Mouse (Mus musculus): ENCODE measurements around the gene Nid2.

Gene Nid2

DNA sequence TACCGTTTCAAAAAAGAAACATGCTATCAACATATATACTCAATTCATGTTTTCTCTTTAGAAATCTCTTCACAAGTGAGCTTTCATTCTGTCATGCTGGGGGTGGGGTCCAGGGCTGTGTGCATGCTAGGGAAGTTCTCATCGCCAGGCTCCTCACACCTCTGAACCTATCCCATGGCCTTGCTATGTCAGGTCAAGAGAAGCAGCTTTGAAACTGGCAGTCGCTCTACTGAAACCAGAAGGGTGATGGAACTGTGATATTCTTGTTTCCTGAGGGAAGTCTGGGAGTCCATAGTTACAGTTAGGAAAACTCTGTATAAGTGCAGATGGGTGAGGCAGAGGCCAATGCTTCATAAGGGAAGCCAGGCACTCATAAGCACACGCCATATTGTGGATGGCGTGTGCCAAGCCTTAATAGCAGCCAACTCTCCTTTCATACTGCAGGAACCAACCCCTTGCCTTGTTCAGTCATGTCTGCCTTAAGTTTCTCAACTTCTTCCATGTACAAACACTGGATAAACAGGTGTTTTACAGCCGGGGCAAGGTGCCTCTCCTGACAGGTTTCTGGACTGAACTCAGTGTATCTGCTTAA lies 10.8 kb upstream of the Nid2 start:
- intact Hi-C loops (cut with DNase I): no loop called here

DNA sequence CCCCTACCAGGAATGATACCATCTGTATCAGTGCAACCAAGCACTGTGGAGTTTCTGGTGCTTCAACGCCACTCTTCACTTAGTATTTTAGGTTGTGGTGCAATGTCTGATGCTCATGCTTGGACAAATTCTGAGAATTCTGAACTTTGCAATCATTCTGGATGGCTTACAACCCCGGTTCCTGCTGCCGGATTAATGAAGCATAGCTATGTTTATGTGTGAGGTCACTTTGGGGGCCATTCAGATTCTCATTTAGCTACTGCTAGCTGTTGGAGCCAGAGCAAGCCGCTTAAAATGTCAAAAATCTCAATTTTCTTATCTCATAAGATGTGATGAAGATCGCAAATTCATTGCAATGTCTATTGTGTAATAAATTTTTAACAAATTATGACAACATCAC lies 6.2 kb upstream of the Nid2 start:
- intact Hi-C loops (cut with DNase I): no loop called here

DNA sequence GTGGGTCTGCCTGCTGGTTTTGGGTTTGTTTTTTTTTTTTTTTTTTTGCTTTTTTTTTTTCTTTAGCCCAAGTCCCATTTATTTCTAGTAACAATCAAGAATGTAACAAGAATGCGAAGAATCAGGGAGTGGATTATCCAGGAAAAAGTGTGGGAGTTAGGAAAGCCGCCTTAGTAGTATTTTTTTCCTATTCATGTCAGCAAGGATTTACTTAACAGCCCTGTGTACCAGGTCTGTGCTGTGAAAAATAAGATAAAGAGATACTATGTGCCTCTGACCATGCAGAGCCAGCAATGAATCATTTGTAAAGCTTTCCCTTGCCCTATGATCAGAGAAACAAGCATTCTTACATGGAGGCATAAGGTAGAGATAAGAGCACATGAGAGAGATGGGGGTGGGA lies 4.8 kb upstream of the Nid2 start:
- intact Hi-C loops (cut with DNase I): no loop called here

DNA sequence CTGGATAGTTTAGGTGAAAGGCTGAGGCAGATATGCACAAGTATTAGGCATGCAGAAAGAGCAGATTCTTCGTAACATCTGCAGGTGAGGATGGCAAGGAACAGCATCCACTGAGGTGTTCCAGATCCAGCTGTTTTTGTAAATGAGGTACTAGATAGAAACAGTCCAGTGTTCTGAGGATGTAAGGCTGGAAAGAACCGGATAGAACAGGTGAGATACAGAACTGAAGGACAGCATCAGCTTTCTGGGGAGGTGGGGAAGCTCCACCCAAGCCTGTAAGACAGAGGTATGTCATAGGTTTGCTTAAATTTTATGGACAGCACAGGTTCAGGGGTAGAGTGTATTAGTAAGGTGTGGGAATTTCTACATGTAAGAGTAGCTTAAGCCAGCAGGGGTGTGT lies 4.3 kb upstream of the Nid2 start:
- intact Hi-C loops (cut with DNase I): no loop called here

DNA sequence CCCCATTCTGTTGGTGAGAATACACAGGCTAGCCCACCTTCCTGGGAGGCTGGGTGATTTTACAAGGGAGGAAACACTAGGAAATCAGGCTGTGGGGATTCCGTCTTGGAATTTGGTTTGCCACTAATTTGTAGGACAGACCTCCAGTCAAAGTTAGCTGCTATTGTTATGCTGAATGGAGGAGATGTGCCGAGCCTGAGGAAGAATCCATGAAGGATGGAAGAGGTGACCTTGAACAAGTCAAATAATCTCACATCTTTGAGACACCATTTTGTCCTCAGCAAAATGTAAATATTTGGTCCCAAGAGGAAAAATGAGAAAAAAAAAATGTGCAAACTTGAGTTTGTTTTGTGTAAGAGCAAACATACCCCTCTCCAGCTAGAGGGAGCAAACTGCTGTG lies 1.3 kb upstream of the Nid2 start:
- intact Hi-C loops (cut with DNase I): loop anchor here (5.0 to 10.0 kb wide), 2 partner anchors 42 to 65 kb away; no protein-coding TSS in a partner anchor

DNA sequence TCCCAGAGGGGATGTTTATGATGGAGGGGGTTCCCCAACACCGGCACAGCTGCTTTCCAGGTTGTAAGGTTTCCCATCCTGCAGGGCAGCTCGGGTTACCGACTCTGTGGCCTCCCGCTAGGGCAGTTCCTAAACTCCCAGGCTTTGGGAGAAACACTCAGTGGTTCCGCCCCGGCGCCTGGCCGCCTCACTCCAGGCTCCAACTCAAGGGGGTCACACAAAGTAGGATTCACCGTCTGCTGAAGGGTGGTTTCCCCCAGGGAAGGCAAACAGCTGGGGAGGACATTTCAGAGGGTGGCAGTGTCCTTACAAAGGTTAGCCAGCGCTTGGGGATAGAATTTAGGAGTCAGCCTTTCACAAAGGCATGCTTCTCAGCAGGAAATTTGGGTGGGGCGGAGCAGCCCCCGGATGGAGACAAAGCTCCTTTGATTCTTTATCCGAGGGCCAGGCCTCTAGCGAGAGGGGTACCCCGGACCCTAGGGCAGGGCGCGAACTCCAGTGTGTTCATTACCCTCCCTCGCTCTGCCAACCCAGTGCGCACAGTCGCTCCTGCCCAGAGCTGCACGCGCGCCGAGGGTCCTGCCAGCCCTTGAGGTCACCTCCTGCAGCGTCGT lies 547 bp upstream of the Nid2 start:
- intact Hi-C loops (cut with DNase I): loop anchor here (5.0 to 10.0 kb wide), 2 partner anchors 43 to 64 kb away; no protein-coding TSS in a partner anchor

DNA sequence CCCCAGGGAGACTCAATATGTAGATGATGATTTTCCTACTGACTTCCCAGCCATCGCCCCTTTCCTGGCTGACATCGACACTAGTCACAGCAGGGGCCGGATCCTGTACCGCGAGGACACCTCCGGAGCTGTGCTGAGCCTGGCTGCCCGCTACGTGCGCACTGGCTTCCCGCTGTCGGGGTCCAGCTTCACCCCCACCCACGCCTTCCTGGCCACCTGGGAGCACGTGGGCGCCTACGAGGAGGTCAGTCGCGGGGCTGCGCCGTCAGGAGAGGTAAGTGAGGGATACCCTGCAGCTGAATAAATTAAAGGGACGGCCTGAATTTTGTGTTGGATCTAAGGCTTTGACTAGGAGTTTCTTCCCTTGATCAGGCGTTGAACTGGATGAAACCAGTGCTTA lies 1.2 kb downstream of the Nid2 start:
- intact Hi-C loops (cut with DNase I): loop anchor here (5.0 to 10.0 kb wide), 2 partner anchors 45 to 63 kb away; no protein-coding TSS in a partner anchor

DNA sequence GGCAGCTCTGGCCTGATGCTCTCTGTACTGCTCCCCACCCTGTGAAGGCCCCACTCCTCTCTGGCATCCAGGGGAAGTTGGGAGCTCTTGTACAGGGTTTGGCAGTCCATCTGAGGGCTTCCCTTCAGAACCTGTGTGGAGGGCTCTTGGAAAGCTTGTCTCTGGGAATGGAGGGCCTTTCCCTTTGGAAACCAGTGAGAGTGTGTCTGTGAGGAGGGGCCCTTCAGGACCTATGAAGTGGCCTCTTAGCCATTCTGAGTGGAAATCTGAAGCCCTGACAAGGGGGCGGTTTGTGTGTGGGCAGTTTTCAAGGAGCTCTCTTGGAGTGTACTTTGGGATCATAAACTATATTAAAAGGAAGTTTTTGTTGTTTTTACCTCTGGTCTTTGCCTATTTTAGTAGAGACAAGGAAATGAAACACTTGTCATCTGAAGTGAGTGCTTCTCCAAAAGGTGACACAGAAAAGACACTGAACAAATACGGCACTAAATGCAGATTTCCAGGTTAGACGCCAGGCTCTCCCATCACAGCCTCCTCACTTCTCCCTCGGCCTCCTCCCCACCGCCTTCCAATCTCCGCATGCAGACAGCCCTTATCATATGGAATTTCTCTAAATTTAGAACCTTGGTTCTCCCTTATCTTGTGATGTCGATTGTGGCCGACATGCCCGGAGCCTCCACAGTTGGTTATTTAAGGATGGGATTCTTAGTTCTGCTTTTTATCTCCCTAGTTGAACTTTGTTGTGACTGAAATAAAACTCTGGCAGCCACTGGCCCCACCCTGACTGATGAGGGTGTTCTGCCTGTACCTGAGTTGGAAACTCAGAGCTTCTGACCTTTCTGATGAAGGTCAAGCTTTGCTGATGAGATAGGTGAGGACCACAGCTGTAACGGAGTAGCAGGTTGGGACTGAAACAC lies 8.5 kb downstream of the Nid2 start:
- intact Hi-C loops (cut with DNase I): loop anchor here (10.0 kb wide), 1 partner anchor 55 kb away; no protein-coding TSS in a partner anchor

DNA sequence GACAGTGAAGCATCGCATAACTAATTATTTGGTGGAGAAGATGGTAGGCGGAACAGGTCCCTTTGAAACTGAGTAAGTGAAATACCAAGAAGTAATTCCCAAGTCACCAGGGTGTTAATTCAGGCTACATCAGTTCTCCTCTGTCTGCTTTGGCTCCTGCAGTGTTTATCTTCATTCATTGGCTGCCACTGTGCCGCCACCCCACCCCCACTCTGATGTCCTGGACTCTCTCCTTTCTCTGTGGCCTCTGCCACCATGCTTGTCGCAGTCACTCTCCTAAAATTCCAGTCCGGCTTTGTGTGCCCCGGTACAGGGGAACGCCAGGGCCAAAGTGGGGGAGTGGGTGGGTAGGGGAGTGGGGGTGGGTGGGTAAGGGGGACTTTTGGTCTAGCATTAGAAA lies 9.7 kb downstream of the Nid2 start:
- intact Hi-C loops (cut with DNase I): no loop called here

DNA sequence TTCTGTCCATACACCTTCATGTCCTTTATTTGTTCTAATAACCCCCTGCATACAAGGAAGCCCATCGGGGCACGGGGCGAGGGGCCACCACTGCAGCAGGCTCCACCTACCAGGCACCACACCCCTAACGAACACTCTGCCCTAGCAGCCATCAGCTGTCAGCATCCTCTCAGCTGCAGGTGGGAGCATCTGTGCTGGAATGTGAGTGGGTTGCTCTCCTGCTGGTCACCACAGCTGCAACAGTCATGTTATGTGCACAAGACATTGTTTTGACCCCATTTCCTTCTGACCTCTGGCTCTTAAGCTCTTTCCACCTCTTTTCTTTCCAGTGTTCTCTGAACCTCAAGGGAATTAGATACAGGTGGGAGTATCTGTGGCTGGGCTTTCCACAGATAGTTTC lies 10.9 kb downstream of the Nid2 start:
- intact Hi-C loops (cut with DNase I): no loop called here

DNA sequence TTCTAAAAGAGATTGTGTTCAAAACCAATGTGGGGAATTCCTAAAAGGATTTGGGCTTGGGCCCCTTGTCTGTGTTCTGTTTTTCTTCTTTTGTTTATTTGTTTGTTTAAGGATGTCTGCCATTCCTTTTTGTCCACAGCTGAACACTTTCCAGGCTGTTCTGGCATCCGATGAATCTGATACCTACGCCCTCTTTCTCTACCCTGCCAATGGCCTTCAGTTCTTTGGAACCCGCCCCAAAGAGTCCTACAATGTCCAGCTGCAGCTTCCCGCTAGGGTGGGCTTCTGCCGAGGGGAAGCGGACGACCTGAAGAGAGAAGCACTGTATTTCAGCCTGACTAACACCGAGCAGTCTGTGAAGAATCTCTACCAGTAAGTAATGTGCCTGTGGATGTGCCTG lies 12.5 kb downstream of the Nid2 start:
- intact Hi-C loops (cut with DNase I): no loop called here

DNA sequence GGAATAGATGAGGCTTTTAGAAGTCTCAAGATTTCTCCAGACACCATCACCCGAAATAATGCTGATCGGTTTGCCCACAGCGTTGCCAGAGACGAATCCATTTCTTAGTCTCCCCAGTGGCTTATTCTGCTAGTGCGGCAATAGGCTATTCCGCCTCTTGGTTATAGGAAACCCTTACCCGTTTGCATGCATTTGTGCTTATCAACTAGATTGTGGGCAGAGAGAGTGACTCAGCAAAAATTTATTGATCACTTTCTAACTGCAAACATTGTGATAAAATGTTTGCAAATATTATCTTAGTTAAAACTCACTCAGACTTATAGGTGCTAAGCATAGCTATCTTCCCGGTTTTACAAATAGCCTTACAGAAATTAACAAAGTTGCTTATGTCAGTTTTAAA lies 13.3 kb downstream of the Nid2 start:
- intact Hi-C loops (cut with DNase I): no loop called here

DNA sequence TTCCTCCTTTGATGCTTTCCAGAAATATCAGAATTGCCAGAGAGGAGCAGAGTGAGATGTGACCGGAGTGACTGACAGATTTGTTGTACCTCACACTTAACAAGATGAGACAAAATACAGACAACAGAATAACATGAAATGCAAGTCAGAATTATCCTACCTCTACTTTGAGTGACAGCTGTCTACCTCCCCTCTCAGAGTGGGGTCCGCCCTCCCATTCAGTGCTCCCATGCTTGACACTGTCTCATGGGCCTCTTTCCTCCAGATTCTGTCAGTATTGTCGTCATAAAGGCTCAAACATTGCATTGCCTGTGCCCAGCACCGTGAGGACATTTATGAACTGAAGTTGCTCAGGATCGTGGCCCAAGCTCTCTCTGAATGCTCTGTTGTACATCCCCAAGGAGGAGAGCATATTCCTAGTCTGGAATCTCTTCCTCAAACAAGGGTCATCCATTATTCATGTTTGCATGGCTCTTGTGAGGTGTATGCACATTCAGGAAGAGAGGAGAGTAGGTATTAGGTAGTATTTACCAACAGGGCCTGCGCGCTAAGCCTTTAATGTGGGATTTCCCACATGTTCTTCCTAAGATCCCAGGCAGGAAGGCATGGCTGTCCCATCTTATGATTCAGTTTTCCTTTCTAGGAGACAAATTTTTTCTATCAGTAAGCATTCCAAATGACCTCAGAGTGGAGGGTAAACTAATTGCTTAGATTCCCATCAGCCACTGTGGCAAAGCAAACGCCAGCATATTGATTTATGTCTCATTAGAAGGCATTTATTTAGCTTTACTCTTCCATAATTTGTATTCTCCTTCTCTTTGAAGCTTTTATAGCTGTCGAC lies 14.7 kb downstream of the Nid2 start:
- intact Hi-C loops (cut with DNase I): no loop called here

DNA sequence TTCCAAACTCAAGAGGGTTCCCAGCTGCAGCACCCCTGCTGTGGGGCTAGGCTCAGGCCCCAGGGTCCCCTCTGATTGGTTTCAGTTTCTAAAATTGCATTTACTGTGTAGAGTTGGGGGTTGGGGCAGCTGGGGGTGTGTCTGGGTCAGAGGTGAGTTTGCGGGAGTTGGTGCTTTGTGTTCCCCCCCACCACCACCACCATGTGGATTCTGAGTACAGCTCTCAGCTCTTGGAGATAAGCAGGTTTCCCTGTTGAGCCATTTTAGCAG lies 15.2 kb downstream of the Nid2 start:
- intact Hi-C loops (cut with DNase I): no loop called here

DNA sequence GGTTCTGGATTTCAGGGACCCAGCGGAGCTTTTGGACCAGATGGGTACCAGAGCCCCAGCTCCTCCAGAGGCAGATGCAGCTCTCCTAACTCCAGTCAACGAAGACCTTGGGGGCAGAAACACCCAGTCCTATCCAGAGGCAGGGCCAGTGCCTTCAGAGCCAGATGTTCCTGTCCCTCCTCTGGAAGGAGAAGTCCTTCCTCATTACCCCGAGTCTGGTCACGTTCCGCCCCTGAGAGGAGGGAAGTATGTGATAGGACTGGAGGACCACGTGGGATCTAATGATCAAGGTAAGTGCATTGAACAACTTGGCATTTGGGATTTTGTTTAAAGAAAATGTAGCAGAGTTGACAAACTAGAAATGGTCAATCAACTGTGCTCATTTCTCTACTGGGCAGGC lies 17.6 kb downstream of the Nid2 start:
- intact Hi-C loops (cut with DNase I): no loop called here

DNA sequence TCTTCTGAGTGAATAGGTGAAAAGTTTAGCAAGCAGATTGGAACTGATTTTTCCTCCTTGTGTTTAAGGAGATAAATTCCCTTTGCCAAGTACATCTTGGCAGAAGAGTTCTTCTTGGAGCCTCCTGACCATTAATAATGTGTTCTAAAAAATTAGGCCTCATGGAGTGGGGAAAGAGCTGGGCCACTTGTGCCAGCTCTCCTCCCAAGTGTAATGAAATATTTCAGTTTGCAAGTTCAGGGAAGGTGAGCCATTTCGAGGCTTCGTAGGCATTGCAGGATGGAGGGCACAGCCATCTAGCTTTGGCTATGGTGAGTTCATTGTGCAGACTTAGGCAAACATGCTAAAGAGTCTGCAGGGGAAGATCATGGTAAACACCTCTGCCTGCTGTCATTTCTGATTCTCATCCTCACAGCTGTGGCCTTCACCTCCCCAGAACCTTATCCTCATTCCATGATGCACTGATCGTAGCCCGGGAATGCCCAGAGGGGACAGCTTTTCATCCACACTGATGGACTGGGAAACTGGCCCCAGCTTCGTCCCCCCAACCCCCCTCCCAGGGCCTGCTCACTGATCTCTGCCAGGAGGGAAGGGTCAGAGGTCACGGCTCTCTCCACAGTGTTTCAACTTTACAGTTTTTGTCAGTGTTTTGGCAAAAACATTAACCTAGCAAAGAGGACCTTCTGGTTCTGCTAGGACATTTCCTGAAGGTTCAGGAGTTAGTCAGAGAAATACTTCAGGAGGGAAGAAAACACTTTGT lies 18.6 kb downstream of the Nid2 start:
- intact Hi-C loops (cut with DNase I): no loop called here

DNA sequence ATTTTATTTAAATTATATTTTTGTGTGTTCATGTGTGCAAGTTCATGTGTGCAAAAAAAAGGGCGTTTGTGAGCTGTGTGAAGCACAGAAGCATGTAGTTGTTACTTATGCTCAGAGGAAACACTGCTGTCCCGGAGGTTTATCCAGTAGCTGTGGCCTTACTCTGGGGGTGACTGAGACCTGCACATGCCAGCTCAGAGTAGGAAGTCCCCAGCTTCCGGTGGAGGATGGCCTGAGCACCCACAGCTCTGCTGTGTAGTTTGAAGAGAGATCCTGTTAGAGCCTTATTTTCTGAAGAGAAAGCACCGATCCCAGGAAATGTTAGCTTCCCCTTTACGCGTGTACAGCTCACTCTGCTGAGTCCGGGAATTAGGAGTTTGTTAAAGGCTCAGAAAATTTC lies 20.1 kb downstream of the Nid2 start:
- intact Hi-C loops (cut with DNase I): no loop called here

DNA sequence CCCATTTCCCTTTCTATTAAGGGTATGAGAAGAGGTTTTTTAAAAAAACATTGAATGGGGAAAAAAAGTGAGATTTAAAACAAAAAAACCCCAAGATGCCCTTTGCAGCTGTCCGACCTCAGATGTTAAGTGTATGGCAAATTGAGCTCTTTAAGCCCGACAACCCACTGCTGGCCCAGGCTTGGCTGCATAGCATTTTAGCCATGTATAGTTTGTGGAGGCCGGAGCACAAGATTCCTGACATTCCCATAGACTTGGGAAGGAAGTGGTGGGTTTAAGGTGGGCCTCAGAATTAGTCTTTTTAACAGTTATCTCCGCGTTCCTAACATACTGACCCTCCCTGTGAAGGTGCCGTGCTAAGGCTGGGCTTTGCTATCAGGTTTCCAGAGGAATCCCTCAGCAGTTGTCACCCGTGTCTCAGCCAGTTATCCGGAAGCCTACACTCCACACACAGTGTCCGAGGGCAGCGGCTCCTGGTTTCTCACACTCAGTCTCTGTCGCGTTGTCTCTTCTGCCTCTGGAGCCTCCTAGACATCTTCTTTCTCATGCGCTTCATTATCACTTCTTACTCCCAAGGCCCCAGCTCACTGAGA lies 23.1 kb downstream of the Nid2 start:
- intact Hi-C loops (cut with DNase I): no loop called here

DNA sequence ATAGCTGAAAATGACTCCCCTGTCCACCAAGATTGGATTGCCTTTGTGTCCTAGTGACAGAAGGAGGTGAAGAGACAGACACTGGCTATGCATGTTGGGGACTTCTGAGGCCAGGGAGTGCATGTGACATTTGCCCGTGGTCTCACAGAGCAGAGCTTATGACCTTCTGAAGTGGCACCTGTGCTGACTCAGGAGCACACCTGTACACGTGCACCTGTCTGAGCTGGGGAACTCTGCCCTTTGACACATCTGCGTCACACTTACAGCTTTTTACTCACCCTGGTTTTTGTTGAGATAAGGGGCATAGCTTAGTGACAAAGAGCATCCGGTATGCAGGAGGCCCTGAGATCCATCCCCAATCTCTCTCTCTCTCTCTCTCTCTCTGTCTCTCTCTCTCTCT lies 24.4 kb downstream of the Nid2 start:
- intact Hi-C loops (cut with DNase I): loop anchor here (5.0 kb wide), 1 partner anchor 68 kb away; no protein-coding TSS in a partner anchor

DNA sequence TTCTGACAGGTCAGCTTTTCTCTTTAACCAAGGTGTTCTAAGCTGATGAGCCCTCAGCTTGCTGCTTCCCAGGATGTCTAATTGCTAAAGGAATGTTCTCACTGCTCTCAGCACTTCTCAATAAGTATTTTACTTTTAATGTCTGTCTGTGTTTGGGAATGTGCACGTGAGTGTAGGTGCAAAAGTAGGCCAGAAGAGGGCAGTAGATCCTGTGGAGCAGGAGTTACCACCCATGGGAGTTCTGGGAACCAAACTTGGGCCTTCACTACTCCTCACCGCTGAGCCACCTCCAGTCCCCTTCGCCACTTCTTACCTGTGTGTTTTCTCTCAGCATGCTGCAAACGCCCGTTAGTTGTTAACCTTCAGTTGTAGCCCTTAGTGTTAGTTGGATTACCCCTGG lies 25.1 kb downstream of the Nid2 start:
- intact Hi-C loops (cut with DNase I): loop anchor here (5.0 kb wide), 1 partner anchor 69 kb away; no protein-coding TSS in a partner anchor
